Mouse (Mus musculus) olfactory bulb, adult 2 months (tissue): Measurements from ENCODE around the gene Luc7l.

Experiments
- CTCF ChIP-seq: fragments of 200-500 bp; IDR thresholded peaks from 2 replicates; pipeline ENCODE4 v1.5.1; 2012; ENCODE audit warnings: low read depth, mild to moderate bottlenecking, low read length, moderate library complexity; ENCODE audit not compliant: insufficient read depth
- POLR2A ChIP-seq: fragments of 200-500 bp; IDR thresholded peaks from 2 replicates; pipeline ENCODE4 v1.6.1; 2012; ENCODE audit warnings: mild to moderate bottlenecking, low read depth, low read length, moderate library complexity; ENCODE audit not compliant: insufficient read depth

GRCm38 (mm10) chr17:26243471-26244100 is 9.1 kb upstream of the Luc7l start:
- TF ChIP-seq POLR2A = no peak
- TF ChIP-seq CTCF = no peak
